Mouse (Mus musculus) spleen, postnatal 10 days (tissue): Measurements from ENCODE around the gene Thumpd2.

ENCODE experiments used
- DNase-seq, 2 experiments: peaks; one replicate each; pipeline ENCODE4 v3.0.0; 2021 to 2022; ENCODE audit warnings: low spot score in 2 of 2

The Thumpd2 gene

DNA sequence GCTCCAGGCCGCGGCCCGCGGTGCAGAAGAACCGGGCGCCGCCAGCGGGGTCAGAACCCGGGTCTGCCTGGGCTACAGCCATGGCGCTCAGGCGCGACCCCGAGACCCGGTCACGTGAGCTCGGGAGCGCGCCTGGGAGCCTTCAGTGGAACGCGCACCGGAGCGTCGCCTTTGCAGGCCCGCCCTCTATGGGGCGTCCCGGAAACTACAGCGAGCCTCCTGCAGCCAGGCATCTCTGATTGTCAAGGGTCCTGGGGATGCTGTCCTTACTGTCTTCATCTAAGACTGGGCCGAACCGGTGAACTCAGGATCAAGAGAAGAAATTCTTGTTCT is at the start of gene Thumpd2:
Gene Thumpd2, minus strand, starts transcription at position 104 of the 333 bp plus-strand sequence.
- peak; percentile 85 to 93 for DNase-seq

- DNase-seq = no peak
Measured at GRCm38 (mm10) chr17:81104237-81104636, 39.4 kb upstream of the Thumpd2 start.

GRCm38 (mm10) chr17:81102866-81103265 is 38.0 kb upstream of the Thumpd2 start:
- no peak for DNase-seq

GRCm38 (mm10) chr17:81098444-81098843 is 33.6 kb upstream of the Thumpd2 start:
- no peak for DNase-seq

- no peak for DNase-seq
Measured at GRCm38 (mm10) chr17:81096490-81096889, 31.6 kb upstream of the Thumpd2 start.

GRCm38 (mm10) chr17:81092794-81093193 is 27.9 kb upstream of the Thumpd2 start:
- DNase-seq = no peak

DNA sequence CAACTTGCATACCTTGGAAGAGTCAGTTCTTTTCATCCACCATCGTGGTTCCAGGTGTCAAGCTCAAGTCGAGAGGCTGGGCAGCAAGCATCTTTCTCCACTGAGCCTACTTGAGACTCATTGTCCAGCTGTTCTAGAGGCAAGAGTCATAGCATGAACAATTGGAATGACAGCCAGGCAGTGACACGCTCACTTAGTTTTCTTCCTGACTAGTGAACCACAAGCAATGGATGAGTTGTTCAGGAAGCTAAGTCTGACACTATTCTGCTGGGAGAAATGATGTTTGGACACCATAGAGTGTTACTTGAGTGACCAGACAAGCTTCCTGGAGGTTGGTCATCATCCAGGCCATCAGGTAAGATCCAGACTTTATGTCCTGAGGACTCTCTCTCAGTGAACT is 24.0 kb upstream of the Thumpd2 start:
- no peak for DNase-seq

- DNase-seq = no peak
Measured at GRCm38 (mm10) chr17:81087735-81088134, 22.9 kb upstream of the Thumpd2 start.

DNA sequence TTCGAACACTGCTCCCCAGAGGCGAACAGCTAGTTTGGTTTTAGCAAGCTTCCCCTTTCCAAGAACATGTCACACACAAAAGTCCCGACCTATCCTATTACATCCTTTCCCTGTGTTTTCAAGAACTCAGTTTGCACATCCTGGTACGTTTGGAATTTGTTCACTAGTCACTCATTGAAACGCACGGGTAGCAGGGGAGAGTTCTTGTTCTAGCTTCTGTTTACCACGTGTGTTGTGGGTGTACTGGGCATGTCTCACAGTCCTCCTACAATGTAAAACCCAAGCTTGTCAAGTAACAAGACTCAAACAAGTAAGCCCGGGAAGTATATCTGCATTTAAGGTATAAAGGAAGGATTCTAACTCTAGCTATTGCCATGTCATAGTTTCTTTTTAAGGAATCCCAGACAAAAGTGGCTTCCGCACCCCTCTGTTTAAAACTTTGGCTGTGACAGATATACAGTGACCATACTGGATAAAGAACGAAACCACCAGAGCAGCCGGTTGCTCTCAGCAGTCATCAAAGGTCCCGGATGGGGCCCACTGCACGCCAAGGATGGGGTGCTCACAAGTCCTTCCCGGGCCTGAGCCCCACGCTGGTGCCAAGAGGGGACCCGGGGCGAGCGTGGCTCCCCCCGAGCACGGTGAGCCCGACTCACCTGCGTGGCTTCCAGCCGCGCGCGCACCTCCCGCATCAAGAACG is 453 bp downstream of the Thumpd2 start:
- peak in 1 of 2 experiments; percentile 21 for DNase-seq

DNA sequence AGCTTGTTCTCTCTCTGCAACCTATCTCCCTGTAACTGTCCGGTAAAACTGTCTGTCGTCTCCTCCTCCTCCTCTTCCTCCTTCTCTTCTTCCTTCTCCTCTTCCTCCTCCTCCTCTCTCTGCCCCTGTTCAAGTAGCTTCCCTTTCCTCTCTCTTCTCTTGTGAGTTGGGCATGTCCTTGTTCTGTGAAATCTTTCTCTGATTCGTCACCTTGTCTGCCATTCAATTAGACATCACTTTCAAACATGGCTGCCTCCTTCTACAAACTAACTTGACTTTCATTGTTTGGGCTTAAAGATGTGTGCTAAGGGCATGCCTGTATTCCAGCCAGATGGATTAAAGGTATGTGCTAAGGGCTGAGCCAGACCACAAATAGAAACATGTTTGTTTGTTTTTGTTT is 1.5 kb downstream of the Thumpd2 start:
- DNase-seq = no peak

DNA sequence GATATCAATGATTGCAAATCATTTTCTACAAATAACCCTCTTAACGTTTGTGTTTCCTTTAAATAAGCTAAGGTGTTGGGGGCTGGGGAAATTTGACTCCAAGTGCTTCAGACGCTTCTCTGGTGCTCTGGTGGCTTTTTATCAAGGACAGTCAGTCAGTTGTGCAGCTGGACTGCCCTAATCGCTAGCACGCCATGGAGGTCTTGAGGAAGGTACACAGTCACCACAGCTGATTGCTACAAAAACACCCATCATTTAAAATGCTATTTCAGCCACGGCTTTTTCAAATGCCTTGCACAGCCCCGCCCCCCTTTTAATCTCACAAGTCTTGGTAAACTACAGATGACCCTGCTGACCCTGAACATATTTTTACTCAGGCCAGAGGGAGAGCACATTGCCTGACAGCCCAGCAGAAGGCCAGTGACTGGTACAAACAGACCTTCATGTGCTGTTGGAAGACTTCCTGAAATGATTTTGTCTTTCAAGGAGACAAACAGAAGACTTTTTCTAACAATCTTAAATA is 2.5 kb downstream of the Thumpd2 start:
- DNase-seq = no peak

GRCm38 (mm10) chr17:81056796-81057381 is 8.0 kb downstream of the Thumpd2 start:
- no peak for DNase-seq

DNA sequence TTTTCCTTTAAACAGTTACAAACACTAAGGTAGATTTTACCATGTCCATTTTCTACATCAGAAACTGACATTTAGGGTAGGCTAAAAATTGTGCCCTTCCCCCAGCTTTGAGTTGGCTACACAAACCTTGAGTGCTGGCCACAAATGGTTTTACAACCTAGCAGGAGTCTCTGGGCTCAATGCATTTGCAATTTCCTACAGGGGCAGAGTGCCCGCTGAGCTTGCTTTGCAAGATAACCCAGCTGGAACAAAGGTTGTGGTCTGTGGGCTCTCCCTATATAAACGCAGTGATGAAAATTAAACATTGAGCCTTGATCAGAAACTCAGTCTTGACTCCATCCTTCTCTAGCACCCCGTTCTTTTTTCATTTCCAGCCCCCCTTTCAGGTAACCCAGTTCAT is 8.8 kb downstream of the Thumpd2 start:
- DNase-seq = no peak

DNA sequence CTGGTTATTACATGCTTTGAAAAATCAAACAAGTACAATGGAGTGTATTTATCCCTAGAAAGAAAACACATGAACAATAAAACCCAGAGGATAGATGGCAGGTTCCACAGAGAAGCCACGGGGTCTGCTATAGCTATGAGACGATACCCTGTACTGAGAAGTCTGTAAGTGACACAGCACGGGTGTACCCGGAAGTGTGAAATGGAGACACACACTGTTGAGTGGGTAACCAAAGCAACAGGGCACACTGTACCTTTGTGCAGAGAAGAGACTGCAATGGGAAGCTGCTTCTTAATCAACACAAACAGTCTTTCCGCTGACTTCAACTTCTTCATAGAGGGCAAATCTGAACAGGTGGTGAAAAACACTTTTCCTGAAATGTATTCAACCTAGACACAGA is 9.4 kb downstream of the Thumpd2 start:
- no peak for DNase-seq

GRCm38 (mm10) chr17:81053274-81053673 is 11.6 kb downstream of the Thumpd2 start:
- no peak for DNase-seq

GRCm38 (mm10) chr17:81047930-81048564 is 16.8 kb downstream of the Thumpd2 start:
- DNase-seq = no peak

GRCm38 (mm10) chr17:81045525-81046150 is 19.2 kb downstream of the Thumpd2 start:
- peak in 1 of 2 experiments; percentile 73 for DNase-seq

DNA sequence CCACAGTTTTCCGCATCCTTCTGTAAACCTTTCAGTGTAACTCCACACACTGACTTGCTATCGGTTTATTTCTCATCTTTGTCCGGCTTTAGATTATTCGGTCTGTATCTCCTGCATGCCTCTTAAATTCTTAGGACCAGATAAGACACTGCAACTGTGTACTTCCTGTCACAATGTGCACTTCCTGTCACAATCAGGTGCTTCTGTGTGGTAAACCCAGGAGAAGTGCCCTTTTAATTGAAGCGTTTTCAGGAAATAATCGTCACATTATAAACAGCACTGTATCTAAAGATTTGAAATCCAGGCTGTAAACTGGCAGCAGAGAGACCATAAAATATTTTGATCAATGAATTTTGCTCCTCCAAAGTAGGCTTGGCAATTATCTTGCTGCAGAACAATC is 19.8 kb downstream of the Thumpd2 start:
- DNase-seq = no peak

DNA sequence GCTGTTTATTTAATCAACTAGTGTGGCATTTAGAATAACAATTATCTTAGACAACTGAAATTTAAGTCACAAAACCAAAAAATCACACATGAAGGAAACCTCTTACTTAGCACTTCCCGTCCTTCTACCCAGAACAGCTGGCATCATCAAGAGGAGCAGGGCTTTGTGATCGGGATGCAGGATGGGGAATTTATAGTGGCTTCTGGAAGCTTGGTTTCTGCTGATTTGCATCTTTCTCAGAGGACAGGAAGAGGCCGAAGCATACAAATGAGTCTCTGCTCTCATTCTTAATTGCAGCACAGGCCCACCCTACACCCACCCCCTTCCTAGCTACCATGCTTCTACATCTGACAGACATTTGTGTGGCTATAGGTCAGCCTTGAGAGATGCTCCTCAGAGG is 20.5 kb downstream of the Thumpd2 start:
- DNase-seq = no peak

DNA sequence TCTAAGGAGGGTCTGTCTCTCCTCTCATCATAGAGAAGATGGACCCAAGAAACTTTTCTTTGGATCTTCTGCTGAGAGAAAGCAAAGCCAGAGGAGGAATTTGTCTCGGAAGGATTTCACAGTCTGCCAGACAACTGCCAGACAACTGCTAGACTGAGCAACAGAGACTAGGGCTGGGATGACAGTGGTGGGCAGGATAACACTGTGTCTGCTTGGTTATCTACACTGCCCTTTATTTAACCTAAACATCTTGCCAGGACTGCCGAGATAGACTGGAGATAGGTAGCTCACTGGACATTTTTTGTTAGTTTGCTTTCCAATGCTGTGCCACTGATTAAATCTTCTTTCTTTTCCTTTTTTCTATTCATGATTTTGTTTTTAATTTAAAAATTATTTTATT is 23.2 kb downstream of the Thumpd2 start:
- no peak for DNase-seq

GRCm38 (mm10) chr17:81038707-81039408 is 26.0 kb downstream of the Thumpd2 start:
- no peak for DNase-seq

DNA sequence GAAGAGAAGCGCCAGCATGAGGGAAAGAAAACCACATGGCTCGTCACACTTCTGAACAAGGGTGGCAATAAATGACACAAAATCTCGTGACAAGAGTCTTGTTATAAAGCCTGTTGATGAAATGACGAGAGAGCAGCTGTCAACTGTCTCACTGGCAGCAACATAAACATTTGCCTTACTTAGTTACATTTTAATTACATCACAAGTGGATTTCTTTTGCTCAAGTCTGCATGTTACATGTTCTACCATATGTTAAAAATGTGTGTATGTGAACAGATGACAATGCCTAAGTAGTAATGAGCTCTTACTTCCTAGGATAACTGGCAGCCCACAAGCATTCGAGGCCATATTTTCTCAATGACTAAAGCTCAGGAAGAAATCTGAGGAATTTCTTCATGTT is 29.5 kb downstream of the Thumpd2 start:
- no peak for DNase-seq
